Mouse (Mus musculus): ENCODE data around the gene Arl10.

- TF ChIP-seq CTCF (IDR thresholded peaks at IDR 0.05), result peak; percentile 100; the same call in 1 of the 2 replicates
- TF ChIP-seq POLR2A (IDR thresholded peaks at IDR 0.05; ENCODE audit: insufficient read depth, low read depth, low read length), result peak; percentile 85
Measured at GRCm38 (mm10) chr13:54621155-54621932, 46.5 kb downstream of the Arl10 start, which contains the start of gene Faf2.

All from heart, adult 2 months (tissue).